Mouse (Mus musculus): Measurements from ENCODE around the gene Trim21. TPM values are rescaled to one million over a fixed set of nuclear protein-coding genes. Genes with fewer than 3 reads are reported as not detected.

Trim21 gene
- polyA plus RNA-seq, 1 experiment from 2014 or later = 0.48 TPM

GRCm38 (mm10) chr7:102529052-102529451 lies 36.2 kb downstream of the Trim21 start:
- WGBS = 92% methylated on average over 1 of the region's 1 CpGs
- H3K36me3 ChIP-seq = no peaks in the 10 kb centered on the region
- H3K27ac ChIP-seq = no peak overlapping the region
- DNase-seq (ENCODE audit: low spot score) = no peak
- H3K4me1 ChIP-seq = no peaks in the 10 kb centered on the region
- no peaks in the 10 kb centered on the region for H3K9me3 ChIP-seq (replicated peaks)
- no peak overlapping the region for H3K4me3 ChIP-seq
- H3K27me3 ChIP-seq (ENCODE audit: low read depth, poor library complexity, severe bottlenecking) = no peaks in the 10 kb centered on the region

GRCm38 (mm10) chr7:102517051-102517335 lies 48.3 kb downstream of the Trim21 start:
- Histone ChIP-seq H3K9me3 (replicated peaks) (no peaks in the 10 kb centered on the region), H3K4me3 (no peak overlapping the region), H3K27me3 (ENCODE audit: low read depth, poor library complexity, severe bottlenecking) (peaks cover 32% of the 10 kb centered on the region), H3K27ac (no peak overlapping the region), H3K4me1 (peaks cover 16% of the 10 kb centered on the region), H3K36me3 (no peaks in the 10 kb centered on the region)
- DNase-seq (ENCODE audit: low spot score) = no peak
- 81% methylated on average over 2 of the region's 2 CpGs for WGBS

GRCm38 (mm10) chr7:102516261-102517050 lies 48.8 kb downstream of the Trim21 start:
- no peaks in the 10 kb centered on the region for H3K9me3 ChIP-seq (replicated peaks)
- no peak for DNase-seq (ENCODE audit: low spot score)
- H3K4me1 ChIP-seq = peaks cover 16% of the 10 kb centered on the region
- no peaks in the 10 kb centered on the region for H3K36me3 ChIP-seq
- H3K27me3 ChIP-seq (ENCODE audit: low read depth, poor library complexity, severe bottlenecking) = peaks cover 37% of the 10 kb centered on the region
- H3K4me3 ChIP-seq = no peak overlapping the region
- WGBS = 83% methylated on average over 10 of the region's 10 CpGs
- H3K27ac ChIP-seq = no peak overlapping the region

GRCm38 (mm10) chr7:102514144-102514543 lies 51.1 kb downstream of the Trim21 start:
- H3K4me1 ChIP-seq = peaks cover 16% of the 10 kb centered on the region
- H3K27me3 ChIP-seq (ENCODE audit: low read depth, poor library complexity, severe bottlenecking) = peaks cover 38% of the 10 kb centered on the region
- no peak overlapping the region for H3K27ac ChIP-seq
- WGBS = 58% methylated on average over 4 of the region's 4 CpGs
- no peaks in the 10 kb centered on the region for H3K9me3 ChIP-seq (replicated peaks)
- no peak overlapping the region for H3K4me3 ChIP-seq
- DNase-seq (ENCODE audit: low spot score) = no peak
- no peaks in the 10 kb centered on the region for H3K36me3 ChIP-seq

DNA sequence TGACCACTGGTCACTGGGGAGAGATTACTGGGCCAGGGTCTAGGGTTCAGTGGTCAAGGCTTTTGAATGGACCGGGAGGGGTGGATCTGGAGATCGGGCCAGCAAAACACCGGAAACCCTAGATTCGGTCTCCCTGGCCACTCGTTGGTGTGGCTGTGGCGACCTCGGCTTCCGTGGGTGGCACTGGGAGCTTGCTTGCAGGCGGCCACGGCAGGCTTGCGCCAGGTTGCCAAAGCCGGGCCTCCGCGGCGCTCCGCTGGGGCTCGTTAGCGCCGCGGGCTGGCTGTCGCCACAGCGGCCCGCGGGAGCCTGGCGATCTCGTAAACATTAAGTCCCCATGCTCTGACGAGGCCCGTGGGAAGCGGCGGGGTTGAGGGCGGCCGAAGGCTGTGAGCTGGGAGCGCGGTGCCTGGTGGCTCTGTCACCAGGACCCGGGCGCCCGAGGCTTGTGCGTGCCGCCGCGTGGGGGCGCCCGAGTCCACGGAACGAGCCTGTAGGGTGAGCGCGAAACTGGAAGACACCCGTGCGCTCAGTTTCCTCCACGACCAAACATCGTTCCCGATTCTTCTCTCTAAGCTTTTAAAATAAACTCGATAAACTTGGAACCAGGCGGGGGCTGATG lies 52.4 kb downstream of the Trim21 start:
- DNase-seq (ENCODE audit: low spot score) = peak; percentile 94
- no peaks in the 10 kb centered on the region for H3K36me3 ChIP-seq
- WGBS = 1% methylated on average over 54 of the region's 54 CpGs
- H3K9me3 ChIP-seq (replicated peaks) = no peaks in the 10 kb centered on the region
- peaks cover 16% of the 10 kb centered on the region for H3K4me1 ChIP-seq
- peak overlapping the region; percentile 74 for H3K27ac ChIP-seq
- peaks cover 38% of the 10 kb centered on the region for H3K27me3 ChIP-seq (ENCODE audit: low read depth, poor library complexity, severe bottlenecking)
- peak overlapping the region; percentile 61 for H3K4me3 ChIP-seq

GRCm38 (mm10) chr7:102511927-102512326 lies 53.4 kb downstream of the Trim21 start:
- Histone ChIP-seq H3K36me3 (no peaks in the 10 kb centered on the region), H3K4me1 (peaks cover 16% of the 10 kb centered on the region), H3K27me3 (ENCODE audit: low read depth, poor library complexity, severe bottlenecking) (peaks cover 36% of the 10 kb centered on the region), H3K9me3 (replicated peaks) (no peaks in the 10 kb centered on the region), H3K27ac (no peak overlapping the region), H3K4me3 (no peak overlapping the region)
- no peak for DNase-seq (ENCODE audit: low spot score)
- WGBS = 95% methylated on average over 10 of the region's 10 CpGs

DNA sequence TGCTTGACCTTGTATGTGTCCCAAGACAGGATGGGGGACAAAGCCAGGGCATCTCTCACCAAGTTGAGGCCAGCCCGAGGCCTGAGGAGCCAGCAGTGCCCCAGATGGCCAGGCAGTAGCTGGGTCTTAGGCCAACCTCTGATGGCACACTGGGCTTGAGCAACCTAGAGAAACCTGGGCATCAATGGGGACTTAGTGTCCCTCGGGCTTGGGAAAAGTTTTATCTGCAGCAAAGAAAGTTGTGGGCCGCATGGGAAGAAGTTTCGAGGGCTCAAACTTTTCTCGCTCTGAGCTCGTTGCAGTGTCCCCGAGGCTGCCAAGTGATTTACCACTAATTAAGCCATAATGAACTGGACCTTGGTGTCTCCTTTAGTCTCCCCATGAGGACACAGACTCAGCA lies 55.6 kb downstream of the Trim21 start:
- no peaks in the 10 kb centered on the region for H3K36me3 ChIP-seq
- no peak for DNase-seq (ENCODE audit: low spot score)
- WGBS = 80% methylated on average over 7 of the region's 7 CpGs
- H3K27me3 ChIP-seq (ENCODE audit: low read depth, poor library complexity, severe bottlenecking) = peaks cover 26% of the 10 kb centered on the region
- H3K4me1 ChIP-seq = peaks cover 4% of the 10 kb centered on the region
- no peak overlapping the region for H3K4me3 ChIP-seq
- H3K9me3 ChIP-seq (replicated peaks) = no peaks in the 10 kb centered on the region
- H3K27ac ChIP-seq = no peak overlapping the region

- no peak for DNase-seq (ENCODE audit: low spot score)
- no peak overlapping the region for H3K4me3 ChIP-seq
- no peaks in the 10 kb centered on the region for H3K36me3 ChIP-seq
- peaks cover 18% of the 10 kb centered on the region for H3K27me3 ChIP-seq (ENCODE audit: low read depth, poor library complexity, severe bottlenecking)
- peaks cover 4% of the 10 kb centered on the region; the same call in 1 of the 2 replicates for H3K4me1 ChIP-seq
- no peak overlapping the region for H3K27ac ChIP-seq
- no peaks in the 10 kb centered on the region for H3K9me3 ChIP-seq (replicated peaks)
- 92% methylated on average over 6 of the region's 6 CpGs for WGBS
Measured at GRCm38 (mm10) chr7:102508666-102509065, 56.6 kb downstream of the Trim21 start.

DNA sequence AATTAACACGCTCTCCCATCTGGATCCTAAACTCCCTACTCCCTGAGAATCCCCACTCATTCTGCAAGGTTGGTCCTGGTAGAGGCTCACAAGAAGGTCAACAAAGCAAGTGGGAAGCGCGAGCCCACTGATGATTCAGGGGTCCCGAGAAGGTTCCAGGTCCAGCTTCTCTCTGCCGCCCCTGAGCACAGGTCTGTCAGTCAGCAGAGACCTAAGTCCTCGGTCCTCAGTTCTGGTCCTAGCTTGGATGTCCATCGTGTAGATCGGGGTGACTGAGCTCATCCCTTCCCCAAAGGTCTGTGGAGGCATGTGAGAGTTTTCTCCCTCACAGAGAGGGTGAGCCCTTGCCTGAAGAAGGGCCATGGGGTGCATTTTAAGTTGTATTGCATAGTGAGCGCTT lies 57.2 kb downstream of the Trim21 start:
- Histone ChIP-seq H3K4me1 (peaks cover 4% of the 10 kb centered on the region; the same call in 1 of the 2 replicates), H3K4me3 (no peak overlapping the region), H3K27me3 (ENCODE audit: low read depth, poor library complexity, severe bottlenecking) (peaks cover 15% of the 10 kb centered on the region), H3K36me3 (no peaks in the 10 kb centered on the region), H3K27ac (no peak overlapping the region), H3K9me3 (replicated peaks) (no peaks in the 10 kb centered on the region)
- 90% methylated on average over 9 of the region's 9 CpGs for WGBS
- no peak for DNase-seq (ENCODE audit: low spot score)

Other genes with a start within 250 kb of the Trim21 start
- gene Rrm1, start 123.8 kb downstream of the Trim21 start, polyA plus RNA-seq (2016; fragmentation: Nextera tagmentation; extraction: Ambion mirVana) = 269 and 280 TPM in 2 replicates
- gene Olfr543, start 83.8 kb downstream of the Trim21 start, polyA plus RNA-seq (2016; fragmentation: Nextera tagmentation; extraction: Ambion mirVana) = 0.24 and 0.33 TPM in 2 replicates
- gene Olfr544, start 77.2 kb downstream of the Trim21 start, polyA plus RNA-seq (2016; fragmentation: Nextera tagmentation; extraction: Ambion mirVana) = 0.06 and 0.10 TPM in 2 replicates
- 0.05 and 0.21 TPM in 2 replicates for gene Olfr545, start 65.9 kb downstream of the Trim21 start, polyA plus RNA-seq (2016; fragmentation: Nextera tagmentation; extraction: Ambion mirVana)
- gene Olfr547, start 30.7 kb downstream of the Trim21 start, polyA plus RNA-seq (2016; fragmentation: Nextera tagmentation; extraction: Ambion mirVana) = not detected in 2 replicates
- gene Olfr548-ps1, start 24.6 kb downstream of the Trim21 start, polyA plus RNA-seq (2016; fragmentation: Nextera tagmentation; extraction: Ambion mirVana) = not detected in 2 replicates
- gene Olfr549, start 15.6 kb downstream of the Trim21 start, polyA plus RNA-seq (2016; fragmentation: Nextera tagmentation; extraction: Ambion mirVana) = not detected in 2 replicates
- gene Olfr550, start 6.0 kb upstream of the Trim21 start, polyA plus RNA-seq (2016; fragmentation: Nextera tagmentation; extraction: Ambion mirVana) = not detected in 2 replicates
- not detected in 2 replicates for gene Olfr551, start 26.4 kb upstream of the Trim21 start, polyA plus RNA-seq (2016; fragmentation: Nextera tagmentation; extraction: Ambion mirVana)
- gene Olfr552, start 32.3 kb upstream of the Trim21 start, polyA plus RNA-seq (2016; fragmentation: Nextera tagmentation; extraction: Ambion mirVana) = not detected in 2 replicates
- not detected in 2 replicates for gene Olfr553, start 52.7 kb upstream of the Trim21 start, polyA plus RNA-seq (2016; fragmentation: Nextera tagmentation; extraction: Ambion mirVana)
- gene Olfr554, start 72.9 kb upstream of the Trim21 start, polyA plus RNA-seq (2016; fragmentation: Nextera tagmentation; extraction: Ambion mirVana) = not detected in 2 replicates
- not detected in 2 replicates for gene Olfr555, start 93.3 kb upstream of the Trim21 start, polyA plus RNA-seq (2016; fragmentation: Nextera tagmentation; extraction: Ambion mirVana)
- not detected in 2 replicates for gene Olfr556, start 99.4 kb upstream of the Trim21 start, polyA plus RNA-seq (2016; fragmentation: Nextera tagmentation; extraction: Ambion mirVana)
- gene Trim68, start 121.8 kb upstream of the Trim21 start, polyA plus RNA-seq (2016; fragmentation: Nextera tagmentation; extraction: Ambion mirVana) = 7.8 and 13.0 TPM in 2 replicates
- not detected in 2 replicates for gene Olfr557, start 130.4 kb upstream of the Trim21 start, polyA plus RNA-seq (2016; fragmentation: Nextera tagmentation; extraction: Ambion mirVana)
- not detected in 2 replicates for gene Olfr558, start 136.7 kb upstream of the Trim21 start, polyA plus RNA-seq (2016; fragmentation: Nextera tagmentation; extraction: Ambion mirVana)
- gene Olfr33, start 153.6 kb upstream of the Trim21 start, polyA plus RNA-seq (2016; fragmentation: Nextera tagmentation; extraction: Ambion mirVana) = not detected in 2 replicates
- not detected in 2 replicates for gene Olfr559, start 162.0 kb upstream of the Trim21 start, polyA plus RNA-seq (2016; fragmentation: Nextera tagmentation; extraction: Ambion mirVana)
- gene Olfr560, start 193.9 kb upstream of the Trim21 start, polyA plus RNA-seq (2016; fragmentation: Nextera tagmentation; extraction: Ambion mirVana) = not detected in 2 replicates
- gene Olfr78, start 194.0 kb upstream of the Trim21 start, polyA plus RNA-seq (2016; fragmentation: Nextera tagmentation; extraction: Ambion mirVana) = not detected in 2 replicates
- gene Olfr561, start 205.7 kb upstream of the Trim21 start, polyA plus RNA-seq (2016; fragmentation: Nextera tagmentation; extraction: Ambion mirVana) = not detected in 2 replicates
- gene Olfr564, start 238.0 kb upstream of the Trim21 start, polyA plus RNA-seq (2016; fragmentation: Nextera tagmentation; extraction: Ambion mirVana) = not detected in 2 replicates